Mouse (Mus musculus) neural tube, embryonic 13.5 days (tissue): ENCODE measurements around the gene Rp9. TPM values are rescaled to one million over a fixed set of nuclear protein-coding genes. Genes with fewer than 3 reads are reported as not detected.

Experiments used
- ATAC-seq: fragments of 200-750 bp; cut with Nextera tagmentation; 2 replicates; pipeline ENCODE4 v1.8.0; 2017; ENCODE audit warnings: low read depth, mild to moderate bottlenecking, moderate TSS enrichment, moderate library complexity
- H3K27ac ChIP-seq: fragments of 300-500 bp; sonication (generic); replicated peaks from 2 replicates; pipeline ENCODE4 v1.5.1; 2015; ENCODE audit warnings: moderate library complexity, mild to moderate bottlenecking, inconsistent platforms
- H3K27me3 ChIP-seq: fragments of 300-500 bp; sonication (generic); 2 replicates; pipeline ENCODE4 v1.6.1; 2015; ENCODE audit warnings: mild to moderate bottlenecking, inconsistent platforms
- H3K36me3 ChIP-seq: fragments of 300-500 bp; sonication (generic); 2 replicates; pipeline ENCODE4 v1.6.1; 2015; ENCODE audit warnings: mild to moderate bottlenecking, inconsistent platforms
- H3K4me1 ChIP-seq: fragments of 300-500 bp; sonication (generic); replicated peaks from 2 replicates; pipeline ENCODE4 v1.6.1; 2015; ENCODE audit warnings: inconsistent platforms
- H3K4me2 ChIP-seq: fragments of 300-500 bp; sonication (generic); 2 replicates; pipeline ENCODE4 v1.6.1; 2015; ENCODE audit warnings: inconsistent platforms, mild to moderate bottlenecking, moderate library complexity
- H3K4me3 ChIP-seq: fragments of 300-500 bp; sonication (generic); 2 replicates; pipeline ENCODE4 v1.5.1; 2015; ENCODE audit warnings: mild to moderate bottlenecking, inconsistent platforms
- H3K9ac ChIP-seq: fragments of 300-500 bp; sonication (generic); 2 replicates; pipeline ENCODE4 v1.6.1; 2015; ENCODE audit warnings: moderate library complexity, mild to moderate bottlenecking, inconsistent platforms
- H3K9me3 ChIP-seq: fragments of 300-500 bp; sonication (generic); 2 replicates; pipeline ENCODE4 v1.6.1; 2016; ENCODE audit warnings: inconsistent platforms
- WGBS: fragments of 180-500 bp; shearing (Covaris S2); methylation state at CpG from one replicate; pipeline ENCODE4 v1.1.7; 2015; 5-methylcytosine and 5-hydroxymethylcytosine counted together
- polyA plus RNA-seq: library from polyadenylated mRNA; unstranded; fragments of >200 nt; fragmentation: Nextera tagmentation; extraction: Ambion mirVana; gene quantifications from 2 replicates; pipeline ENCODE4 v1.2.1, GENCODE M21; 2015

The Rp9 gene
- polyA plus RNA-seq, 1 experiment from 2014 or later = 70.9 TPM

- no peak for ATAC-seq
- Histone ChIP-seq H3K36me3 (no peaks in the 10 kb centered on the region), H3K9me3 (no peaks in the 10 kb centered on the region), H3K4me1 (0 out of 2 replicates have a peak, but pooled peaks cover 3% of the 10 kb centered on the region), H3K27ac (no peak overlapping the region), H3K9ac (no peak overlapping the region), H3K4me3 (no peak overlapping the region), H3K4me2 (no peak overlapping the region), H3K27me3 (no peaks in the 10 kb centered on the region)
- 73% methylated on average over 15 of the region's 15 CpGs for WGBS
Measured at GRCm38 (mm10) chr9:22429533-22430241, 39.9 kb downstream of the Rp9 start.

GRCm38 (mm10) chr9:22428666-22429410, 40.7 kb downstream of the Rp9 start:
- Histone ChIP-seq H3K27me3 (no peaks in the 10 kb centered on the region), H3K4me2 (no peak overlapping the region), H3K9ac (no peak overlapping the region), H3K9me3 (no peaks in the 10 kb centered on the region), H3K4me3 (no peak overlapping the region), H3K4me1 (0 out of 2 replicates have a peak, but pooled peaks cover 3% of the 10 kb centered on the region), H3K27ac (no peak overlapping the region), H3K36me3 (no peaks in the 10 kb centered on the region)
- WGBS = 82% methylated on average over 14 of the region's 14 CpGs
- no peak for ATAC-seq

- Histone ChIP-seq H3K27ac (no peak overlapping the region), H3K4me3 (no peak overlapping the region), H3K9me3 (no peaks in the 10 kb centered on the region), H3K9ac (no peak overlapping the region), H3K4me1 (0 out of 2 replicates have a peak, but pooled peaks cover 3% of the 10 kb centered on the region), H3K36me3 (no peaks in the 10 kb centered on the region), H3K4me2 (no peak overlapping the region), H3K27me3 (no peaks in the 10 kb centered on the region)
- WGBS = 21% methylated on average over 2 of the region's 4 CpGs
- no peak for ATAC-seq
Measured at GRCm38 (mm10) chr9:22428028-22428665, 41.4 kb downstream of the Rp9 start.

GRCm38 (mm10) chr9:22424719-22425118, 44.8 kb downstream of the Rp9 start:
- H3K27me3 ChIP-seq = no peaks in the 10 kb centered on the region
- ATAC-seq = no peak
- whole genome bisulfite sequencing = 97% methylated on average over 4 of the region's 4 CpGs
- H3K4me1 ChIP-seq = 0 out of 2 replicates have a peak, but pooled peaks cover under 1% of the 10 kb centered on the region
- H3K4me3 ChIP-seq = no peak overlapping the region
- H3K4me2 ChIP-seq = no peak overlapping the region
- H3K9me3 ChIP-seq = no peaks in the 10 kb centered on the region
- no peaks in the 10 kb centered on the region for H3K36me3 ChIP-seq
- no peak overlapping the region for H3K9ac ChIP-seq
- no peak overlapping the region for H3K27ac ChIP-seq

GRCm38 (mm10) chr9:22424196-22424595, 45.3 kb downstream of the Rp9 start:
- Histone ChIP-seq H3K36me3 (no peaks in the 10 kb centered on the region), H3K27ac (no peak overlapping the region), H3K27me3 (no peaks in the 10 kb centered on the region), H3K9ac (no peak overlapping the region), H3K4me3 (no peak overlapping the region), H3K4me1 (no peaks in the 10 kb centered on the region), H3K9me3 (no peaks in the 10 kb centered on the region), H3K4me2 (no peak overlapping the region)
- WGBS = 83% methylated on average over 10 of the region's 10 CpGs
- no peak for ATAC-seq

- no peak for ATAC-seq
- H3K9me3 ChIP-seq = no peaks in the 10 kb centered on the region
- no peak overlapping the region for H3K9ac ChIP-seq
- no peak overlapping the region for H3K4me2 ChIP-seq
- H3K27ac ChIP-seq = no peak overlapping the region
- WGBS = 78% methylated on average over 1 of the region's 1 CpGs
- H3K27me3 ChIP-seq = no peaks in the 10 kb centered on the region
- H3K4me1 ChIP-seq = no peaks in the 10 kb centered on the region
- H3K4me3 ChIP-seq = no peak overlapping the region
- no peaks in the 10 kb centered on the region for H3K36me3 ChIP-seq
Measured at GRCm38 (mm10) chr9:22423507-22423906, 46.0 kb downstream of the Rp9 start.

GRCm38 (mm10) chr9:22422559-22422958, 47.0 kb downstream of the Rp9 start:
- Histone ChIP-seq H3K27me3 (no peaks in the 10 kb centered on the region), H3K9ac (no peak overlapping the region), H3K36me3 (no peaks in the 10 kb centered on the region), H3K27ac (no peak overlapping the region), H3K9me3 (no peaks in the 10 kb centered on the region), H3K4me1 (no peaks in the 10 kb centered on the region), H3K4me2 (no peak overlapping the region), H3K4me3 (no peak overlapping the region)
- ATAC-seq = no peak
- 55% methylated on average over 1 of the region's 1 CpGs for WGBS

GRCm38 (mm10) chr9:22420491-22420890, 49.1 kb downstream of the Rp9 start:
- Histone ChIP-seq H3K36me3 (no peaks in the 10 kb centered on the region), H3K4me1 (no peaks in the 10 kb centered on the region), H3K9me3 (no peaks in the 10 kb centered on the region), H3K9ac (no peak overlapping the region), H3K27ac (no peak overlapping the region), H3K27me3 (no peaks in the 10 kb centered on the region), H3K4me2 (no peak overlapping the region), H3K4me3 (no peak overlapping the region)
- no peak for ATAC-seq
- WGBS = 30% methylated on average over 7 of the region's 7 CpGs

- no peak overlapping the region for H3K9ac ChIP-seq
Measured at GRCm38 (mm10) chr9:22419877-22420276, 49.7 kb downstream of the Rp9 start.

GRCm38 (mm10) chr9:22417547-22417946, 52.0 kb downstream of the Rp9 start:
- ATAC-seq = no peak
- Histone ChIP-seq H3K9ac (no peak overlapping the region), H3K36me3 (no peaks in the 10 kb centered on the region), H3K27ac (no peak overlapping the region), H3K9me3 (no peaks in the 10 kb centered on the region), H3K4me3 (no peak overlapping the region), H3K27me3 (no peaks in the 10 kb centered on the region), H3K4me1 (no peaks in the 10 kb centered on the region), H3K4me2 (no peak overlapping the region)
- WGBS = 54% methylated on average over 6 of the region's 6 CpGs

More at GRCm38 (mm10) chr9:22419877-22420276, 49.7 kb downstream of the Rp9 start:
- H3K4me1 ChIP-seq = no peaks in the 10 kb centered on the region
- H3K4me3 ChIP-seq = no peak overlapping the region
- no peak overlapping the region for H3K27ac ChIP-seq
- H3K4me2 ChIP-seq = no peak overlapping the region
- no peak for ATAC-seq
- no peaks in the 10 kb centered on the region for H3K9me3 ChIP-seq
- WGBS = 86% methylated on average over 3 of the region's 3 CpGs
- no peaks in the 10 kb centered on the region for H3K36me3 ChIP-seq
- no peaks in the 10 kb centered on the region for H3K27me3 ChIP-seq

- no peaks in the 10 kb centered on the region for H3K27me3 ChIP-seq
- ATAC-seq = no peak
- 84% methylated on average over 3 of the region's 3 CpGs for WGBS
- H3K27ac ChIP-seq = no peak overlapping the region
- no peaks in the 10 kb centered on the region for H3K9me3 ChIP-seq
- no peak overlapping the region for H3K4me3 ChIP-seq
- H3K4me2 ChIP-seq = no peak overlapping the region
- H3K4me1 ChIP-seq = no peaks in the 10 kb centered on the region
- no peak overlapping the region for H3K9ac ChIP-seq
- no peaks in the 10 kb centered on the region for H3K36me3 ChIP-seq
Measured at GRCm38 (mm10) chr9:22416187-22416586, 53.4 kb downstream of the Rp9 start.
